Mouse (Mus musculus): ENCODE data around the gene Rassf7.

GRCm38 (mm10) chr7:141264041-141264700 is 48.5 kb downstream of the Rassf7 start:
- no peak for TF ChIP-seq GATA1 (IDR thresholded peaks at IDR 0.05; ENCODE audit: borderline replicate concordance, low read length)
- no peak for TF ChIP-seq CTCF (IDR thresholded peaks at IDR 0.05; ENCODE audit: low read depth, low read length)
- no peak for TF ChIP-seq TAL1 (conservative IDR thresholded peaks at IDR 0.05; ENCODE audit: low read depth, low read length)
- TF ChIP-seq GATA2 (IDR thresholded peaks at IDR 0.05; ENCODE audit: borderline replicate concordance, low read depth, low read length): no peak
- TF ChIP-seq POLR2AphosphoS5 (IDR thresholded peaks at IDR 0.05; ENCODE audit: insufficient replicate concordance, low read depth, low read length): no peak

Measured in G1E (cell line).